Mouse (Mus musculus): ENCODE results near the gene 1700012B09Rik.

GRCm38 (mm10) chr9:14726629-14727028 lies 44.2 kb downstream of the 1700012B09Rik start:
- TF ChIP-seq CTCF (conservative IDR thresholded peaks at IDR 0.05; ENCODE audit: low read length) (no peak), POU5F1 (IDR thresholded peaks at IDR 0.05; ENCODE audit: borderline replicate concordance, low read length) (no peak), NANOG (IDR thresholded peaks at IDR 0.05; ENCODE audit: borderline replicate concordance, low read length) (no peak)
